Mouse (Mus musculus): ENCODE measurements at regions not wholly inside any gene's neighbourhood (a gene's known extent, or its start where the extent isn't known, plus 50 kb on each side); places are given as distances from the start of the nearest gene placed in this dataset.

DNA sequence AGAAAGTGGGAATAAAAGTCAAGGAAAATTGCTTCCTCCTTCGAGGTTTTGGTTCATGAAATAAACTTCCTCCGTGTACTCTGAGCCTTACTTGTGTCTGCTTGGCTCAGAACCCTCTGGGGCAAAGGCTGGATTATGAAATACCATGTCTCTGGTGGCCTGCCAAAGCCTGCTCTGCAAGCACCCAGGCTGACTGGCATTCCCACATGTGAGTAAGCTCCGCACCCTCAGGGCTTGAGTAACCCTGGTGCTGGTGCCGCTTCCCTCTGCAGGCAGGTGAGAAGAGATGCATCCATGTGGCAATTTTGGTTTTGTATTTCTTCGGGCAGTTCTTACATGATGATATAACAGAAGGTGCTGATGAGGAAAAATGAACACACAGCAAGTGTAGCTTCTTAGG, 66.0 kb downstream of the Nr2f2 start:
- H3K36me3 ChIP-seq (ENCODE audit: control insufficient read depth, insufficient read depth, low read length): no peaks in the 10 kb centered on the region
- no peak overlapping the region for H3K27ac ChIP-seq (replicated peaks; ENCODE audit: insufficient read depth, low read depth, low read length)
- H3K4me1 ChIP-seq (ENCODE audit: control insufficient read depth, insufficient read depth, low read length): no peaks in the 10 kb centered on the region
- no peak overlapping the region for H3K4me3 ChIP-seq (ENCODE audit: insufficient read depth, low read depth, low read length)
- TF ChIP-seq CTCF (IDR thresholded peaks at IDR 0.05; ENCODE audit: low read depth, low read length) (peak; percentile 69), POLR2A (IDR thresholded peaks at IDR 0.05; ENCODE audit: extremely low read depth, insufficient read depth, low read length) (no peak)
- WGBS: 20% methylated on average over 5 of the region's 5 CpGs
- no peaks in the 10 kb centered on the region for H3K27me3 ChIP-seq (ENCODE audit: control insufficient read depth, insufficient read depth, low read length)
- peak; percentile 97 for DNase-seq (ENCODE audit: extremely low read depth, low read depth, low spot score)
- no peak overlapping the region for H3K9ac ChIP-seq (ENCODE audit: low read depth, low read length)
- H3K79me2 ChIP-seq (ENCODE audit: control insufficient read depth, insufficient read depth, low read length): no peaks in the 10 kb centered on the region

DNA sequence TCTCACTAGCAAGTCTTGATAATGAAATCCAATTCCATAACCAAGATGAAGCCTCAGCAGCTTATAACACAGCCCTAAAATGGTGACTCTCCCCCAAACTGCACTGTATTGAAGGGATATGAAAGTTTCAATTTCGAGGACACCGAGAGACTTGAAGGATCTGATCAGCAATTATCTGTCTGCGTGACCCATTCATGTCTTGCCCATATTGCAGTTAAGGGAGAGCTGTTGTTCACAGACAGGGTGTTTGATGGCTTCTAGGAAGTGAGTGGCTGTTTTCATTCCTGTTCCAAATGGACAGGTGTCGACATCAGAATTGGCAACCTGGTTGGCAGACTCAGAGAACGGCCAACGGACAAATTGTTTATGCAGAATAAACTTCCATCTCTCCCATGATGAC, 75.1 kb downstream of the Nr2f2 start:
- no peak overlapping the region for H3K9ac ChIP-seq (ENCODE audit: low read depth, low read length)
- TF ChIP-seq CTCF (IDR thresholded peaks at IDR 0.05; ENCODE audit: low read depth, low read length): no peak
- no peak for TF ChIP-seq POLR2A (IDR thresholded peaks at IDR 0.05; ENCODE audit: extremely low read depth, insufficient read depth, low read length)
- whole genome bisulfite sequencing: 71% methylated on average over 6 of the region's 6 CpGs
- no peaks in the 10 kb centered on the region for H3K79me2 ChIP-seq (ENCODE audit: control insufficient read depth, insufficient read depth, low read length)
- H3K27ac ChIP-seq (replicated peaks; ENCODE audit: insufficient read depth, low read depth, low read length): no peak overlapping the region
- peaks cover 8% of the 10 kb centered on the region; the same call in 1 of the 2 replicates for H3K27me3 ChIP-seq (ENCODE audit: control insufficient read depth, insufficient read depth, low read length)
- no peak overlapping the region for H3K4me3 ChIP-seq (ENCODE audit: insufficient read depth, low read depth, low read length)
- no peaks in the 10 kb centered on the region for H3K36me3 ChIP-seq (ENCODE audit: control insufficient read depth, insufficient read depth, low read length)
- DNase-seq (ENCODE audit: extremely low read depth, low read depth, low spot score): peak; percentile 25
- peaks cover 3% of the 10 kb centered on the region; the same call in 1 of the 2 replicates for H3K4me1 ChIP-seq (ENCODE audit: control insufficient read depth, insufficient read depth, low read length)

DNA sequence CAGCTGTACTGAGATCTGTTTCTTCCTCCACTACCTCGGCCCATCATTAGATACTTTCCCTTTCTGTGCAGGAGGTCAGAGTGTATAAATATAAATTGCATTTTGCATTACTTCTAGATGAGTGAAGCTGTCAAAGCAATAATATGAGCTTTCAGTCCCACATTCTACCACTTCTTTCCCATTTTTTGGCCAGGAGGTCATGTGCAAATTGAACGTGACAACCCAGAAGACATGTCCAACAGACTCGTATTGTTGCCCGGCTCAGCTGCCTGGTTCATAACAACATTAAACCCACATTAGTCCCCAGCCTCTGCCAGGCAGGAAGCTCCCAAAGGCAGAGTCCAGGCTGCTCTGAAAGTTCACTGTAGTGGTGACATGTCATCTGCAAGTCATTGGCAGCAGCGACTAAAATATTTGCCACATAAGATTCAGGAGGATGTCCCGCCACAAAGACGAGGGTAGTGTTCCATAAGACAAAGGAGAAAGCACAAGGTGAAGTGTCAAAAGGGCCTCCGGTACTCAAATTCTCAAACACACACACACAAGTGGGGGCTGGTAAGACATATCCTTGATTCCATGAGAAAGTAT, 75.7 kb downstream of the Nr2f2 start:
- WGBS: 81% methylated on average over 8 of the region's 8 CpGs
- no peak overlapping the region for H3K9ac ChIP-seq (ENCODE audit: low read depth, low read length)

DNA sequence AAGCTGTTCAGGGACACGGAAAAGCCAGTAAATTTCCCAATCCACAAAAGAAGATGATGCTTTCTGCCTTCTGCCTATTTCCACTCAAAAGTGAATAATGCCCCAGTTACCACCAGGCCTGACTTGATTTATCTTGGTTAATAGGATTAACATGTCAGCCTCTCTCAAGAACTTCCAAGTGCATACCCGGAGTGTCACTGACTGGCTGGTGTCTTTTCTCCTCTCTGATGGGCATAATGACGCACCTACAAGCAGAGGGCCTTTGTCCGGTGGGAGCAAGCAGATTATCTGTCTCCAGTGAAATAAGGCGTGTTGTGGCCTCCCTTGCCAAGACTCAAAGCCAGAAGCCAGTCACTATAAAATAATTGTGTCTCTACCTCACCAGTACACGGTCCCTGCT, 76.3 kb downstream of the Nr2f2 start:
- no peak overlapping the region for H3K9ac ChIP-seq (ENCODE audit: low read depth, low read length)
- no peak for DNase-seq (ENCODE audit: extremely low read depth, low read depth, low spot score)
- no peak overlapping the region for H3K4me3 ChIP-seq (ENCODE audit: insufficient read depth, low read depth, low read length)
- TF ChIP-seq POLR2A (IDR thresholded peaks at IDR 0.05; ENCODE audit: extremely low read depth, insufficient read depth, low read length) (no peak), CTCF (IDR thresholded peaks at IDR 0.05; ENCODE audit: low read depth, low read length) (no peak)
- peaks cover 3% of the 10 kb centered on the region; the same call in 1 of the 2 replicates for H3K4me1 ChIP-seq (ENCODE audit: control insufficient read depth, insufficient read depth, low read length)
- H3K27me3 ChIP-seq (ENCODE audit: control insufficient read depth, insufficient read depth, low read length): peaks cover 8% of the 10 kb centered on the region; the same call in 1 of the 2 replicates
- 73% methylated on average over 6 of the region's 6 CpGs for WGBS
- H3K27ac ChIP-seq (replicated peaks; ENCODE audit: insufficient read depth, low read depth, low read length): no peak overlapping the region
- H3K36me3 ChIP-seq (ENCODE audit: control insufficient read depth, insufficient read depth, low read length): no peaks in the 10 kb centered on the region
- no peaks in the 10 kb centered on the region for H3K79me2 ChIP-seq (ENCODE audit: control insufficient read depth, insufficient read depth, low read length)

More for the DNA sequence above, 75.7 kb downstream of the Nr2f2 start:
- Histone ChIP-seq H3K4me3 (ENCODE audit: insufficient read depth, low read depth, low read length) (no peak overlapping the region), H3K4me1 (ENCODE audit: control insufficient read depth, insufficient read depth, low read length) (peaks cover 3% of the 10 kb centered on the region; the same call in 1 of the 2 replicates), H3K79me2 (ENCODE audit: control insufficient read depth, insufficient read depth, low read length) (no peaks in the 10 kb centered on the region), H3K27me3 (ENCODE audit: control insufficient read depth, insufficient read depth, low read length) (peaks cover 8% of the 10 kb centered on the region; the same call in 1 of the 2 replicates), H3K27ac (replicated peaks; ENCODE audit: insufficient read depth, low read depth, low read length) (no peak overlapping the region), H3K36me3 (ENCODE audit: control insufficient read depth, insufficient read depth, low read length) (no peaks in the 10 kb centered on the region)
- no peak for DNase-seq (ENCODE audit: extremely low read depth, low read depth, low spot score)
- no peak for TF ChIP-seq POLR2A (IDR thresholded peaks at IDR 0.05; ENCODE audit: extremely low read depth, insufficient read depth, low read length)
- no peak for TF ChIP-seq CTCF (IDR thresholded peaks at IDR 0.05; ENCODE audit: low read depth, low read length)

DNA sequence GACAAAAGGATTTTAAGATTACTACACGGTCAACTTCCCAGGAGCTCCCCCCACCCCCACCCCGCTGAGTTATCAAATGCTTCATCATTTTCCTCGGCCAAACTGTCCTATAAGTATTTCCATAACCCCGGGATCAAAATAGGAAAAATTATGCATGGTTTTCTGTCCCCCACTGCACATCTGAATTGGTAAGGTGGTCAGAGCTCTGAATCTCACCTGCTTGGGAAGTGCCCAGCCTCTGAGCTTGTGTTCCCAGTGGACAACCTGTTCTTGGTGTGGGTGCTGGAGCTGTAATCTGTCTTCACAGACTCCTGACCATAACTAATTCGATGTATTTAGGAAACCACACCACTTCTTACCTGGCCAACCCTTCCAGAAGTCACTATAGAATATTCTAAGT, 77.9 kb downstream of the Nr2f2 start:
- Histone ChIP-seq H3K4me1 (ENCODE audit: control insufficient read depth, insufficient read depth, low read length) (peaks cover 3% of the 10 kb centered on the region; the same call in 1 of the 2 replicates), H3K9ac (ENCODE audit: low read depth, low read length) (no peak overlapping the region), H3K4me3 (ENCODE audit: insufficient read depth, low read depth, low read length) (no peak overlapping the region), H3K27me3 (ENCODE audit: control insufficient read depth, insufficient read depth, low read length) (peaks cover 8% of the 10 kb centered on the region; the same call in 1 of the 2 replicates), H3K36me3 (ENCODE audit: control insufficient read depth, insufficient read depth, low read length) (no peaks in the 10 kb centered on the region), H3K79me2 (ENCODE audit: control insufficient read depth, insufficient read depth, low read length) (no peaks in the 10 kb centered on the region), H3K27ac (replicated peaks; ENCODE audit: insufficient read depth, low read depth, low read length) (no peak overlapping the region)
- TF ChIP-seq CTCF (IDR thresholded peaks at IDR 0.05; ENCODE audit: low read depth, low read length) (no peak), POLR2A (IDR thresholded peaks at IDR 0.05; ENCODE audit: extremely low read depth, insufficient read depth, low read length) (no peak)
- WGBS: 17% methylated on average over 5 of the region's 5 CpGs
- no peak for DNase-seq (ENCODE audit: extremely low read depth, low read depth, low spot score)

DNA sequence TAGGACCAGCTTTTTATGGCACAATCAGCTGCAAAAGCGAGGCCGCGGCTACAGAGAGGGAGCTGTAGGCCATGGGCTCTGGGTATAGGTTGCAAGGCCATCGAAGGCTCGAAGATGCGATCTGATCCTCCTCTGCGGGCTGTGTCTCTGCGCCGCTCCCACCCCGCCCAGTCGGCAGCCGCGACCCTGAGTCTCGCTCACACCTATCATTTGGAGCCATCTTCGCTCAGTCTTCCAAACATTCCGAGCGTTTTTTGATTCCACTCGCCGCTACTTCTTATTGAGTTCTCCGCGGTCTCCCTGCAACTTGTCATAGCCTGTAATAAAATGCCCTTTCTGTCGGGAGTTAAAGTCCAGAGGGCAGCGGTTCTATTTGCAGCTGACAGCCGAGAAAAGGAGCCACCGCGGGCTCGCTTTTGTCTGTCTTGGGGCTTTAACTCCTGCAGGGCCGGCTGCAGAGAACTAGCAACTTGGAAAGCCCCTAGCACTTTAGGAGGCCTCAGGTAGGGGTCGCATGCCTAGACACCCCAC, 78.6 kb downstream of the Nr2f2 start:
- Histone ChIP-seq H3K27ac (replicated peaks; ENCODE audit: insufficient read depth, low read depth, low read length) (no peak overlapping the region), H3K36me3 (ENCODE audit: control insufficient read depth, insufficient read depth, low read length) (no peaks in the 10 kb centered on the region), H3K4me1 (ENCODE audit: control insufficient read depth, insufficient read depth, low read length) (peaks cover 3% of the 10 kb centered on the region; the same call in 1 of the 2 replicates), H3K79me2 (ENCODE audit: control insufficient read depth, insufficient read depth, low read length) (no peaks in the 10 kb centered on the region), H3K4me3 (ENCODE audit: insufficient read depth, low read depth, low read length) (no peak overlapping the region), H3K27me3 (ENCODE audit: control insufficient read depth, insufficient read depth, low read length) (peaks cover 8% of the 10 kb centered on the region; the same call in 1 of the 2 replicates), H3K9ac (ENCODE audit: low read depth, low read length) (no peak overlapping the region)
- no peak for TF ChIP-seq POLR2A (IDR thresholded peaks at IDR 0.05; ENCODE audit: extremely low read depth, insufficient read depth, low read length)
- TF ChIP-seq CTCF (IDR thresholded peaks at IDR 0.05; ENCODE audit: low read depth, low read length): no peak
- WGBS: 3% methylated on average over 29 of the region's 29 CpGs
- DNase-seq (ENCODE audit: extremely low read depth, low read depth, low spot score): peak; percentile 52

Measured in liver, adult 2 months (tissue).